Mouse (Mus musculus) brain, embryonic 14.5 days (tissue): Measurements from ENCODE around the gene Ugp2.
A peak's percentile ranks its signal among the peaks of the same experiment; 100 is the strongest.

ENCODE experiments used
- CTCF ChIP-seq: fragments of 200-500 bp; IDR thresholded peaks from 2 replicates; pipeline ENCODE4 v1.5.1; 2012; ENCODE audit warnings: inconsistent platforms, mild to moderate bottlenecking, moderate library complexity, borderline replicate concordance; ENCODE audit not compliant: insufficient read depth, insufficient read length; ENCODE audit errors: extremely low read depth
- POLR2A ChIP-seq: fragments of 200-500 bp; IDR thresholded peaks from 2 replicates; pipeline ENCODE4 v1.6.1; 2012; ENCODE audit warnings: mild to moderate bottlenecking, inconsistent platforms, borderline replicate concordance; ENCODE audit not compliant: poor library complexity, insufficient read depth, insufficient read length, severe bottlenecking; ENCODE audit errors: extremely low read depth

GRCm38 (mm10) chr11:21326770-21327169 is 44.2 kb downstream of the Ugp2 start:
- TF ChIP-seq CTCF (peak; percentile 29; the same call in 1 of the 2 replicates), POLR2A (no peak)
